ENCODE assay signal across 15 mouse cellular contexts in the genomic region with DNA sequence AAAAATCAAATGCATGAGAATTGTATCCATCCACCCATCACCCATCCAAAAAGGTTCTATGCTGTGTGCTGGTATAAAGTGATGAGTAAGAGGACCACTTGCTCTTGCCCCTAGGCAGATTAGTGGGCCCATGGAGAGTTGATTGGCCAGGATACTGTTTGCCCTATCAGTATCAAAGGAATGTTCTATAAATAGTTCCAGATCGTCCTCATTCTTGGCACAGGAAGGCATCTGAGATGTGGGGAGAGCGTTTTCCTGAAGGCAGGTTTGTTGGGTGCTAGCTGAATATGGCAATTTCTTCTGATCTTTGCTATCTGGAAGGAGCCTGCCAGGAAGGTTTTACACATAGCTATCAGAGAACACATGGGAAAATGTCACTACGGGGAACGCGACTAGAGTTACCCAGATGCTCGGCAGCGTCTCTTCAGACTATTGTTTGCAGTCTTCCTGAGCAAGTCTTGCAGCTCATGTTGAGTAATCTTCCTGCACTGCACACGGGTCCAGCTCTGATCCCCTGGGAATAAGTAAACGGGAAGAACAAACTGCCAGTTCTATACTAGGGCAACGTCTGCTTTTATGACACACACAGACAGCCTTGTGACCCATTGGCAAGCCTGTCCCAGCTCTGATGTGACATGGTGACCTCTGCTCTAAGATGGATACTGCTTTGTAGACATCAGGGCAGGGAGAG. TPM values are rescaled to one million over a fixed set of nuclear protein-coding genes. Genes with fewer than 3 reads are reported as not detected.
DNase-seq lines count a peak whose midpoint lies in the region; ATAC-seq lines count a peak whose summit lies in the region.
"Had no signal": no experiment of that assay in that cellular context is flagged by ENCODE, and none has a peak within 500 bp of the region (broad histone marks: within the 10 kb centered on the region; RNA-seq: fewer than 3 reads in every experiment).

No protein-coding gene starts in this region.

- H3K9ac ChIP-seq in kidney, embryonic 15.5 days = no peak overlapping the region
- H3K9ac ChIP-seq: stomach, embryonic 15.5 days had no signal

- H3K4me3 ChIP-seq in kidney, embryonic 15.5 days (replicated peaks) = no peak overlapping the region
- H3K4me3 ChIP-seq: left cerebral cortex, adult 2 months; stomach, embryonic 15.5 days had no signal

- peaks cover 18% of the 10 kb centered on the region; the same call in 1 of the 2 replicates for H3K27me3 ChIP-seq in kidney, embryonic 15.5 days
- H3K27me3 ChIP-seq: stomach, embryonic 15.5 days had no signal

- no peak overlapping the region for H3K27ac ChIP-seq in kidney, embryonic 15.5 days
- H3K27ac ChIP-seq: left cerebral cortex, adult 2 months; stomach, embryonic 15.5 days had no signal

- no peaks in the 10 kb centered on the region for H3K36me3 ChIP-seq in kidney, embryonic 15.5 days

- 51% methylated on average over 10 of the region's 10 CpGs for WGBS in kidney, embryonic 15.5 days

- no peak for ATAC-seq in kidney, embryonic 15.5 days (replicated peaks; ENCODE audit: low FRiP score)
- ATAC-seq in CD4-positive, CD25-positive, alpha-beta regulatory T cell, adult 4 months = no peak
- ATAC-seq: intestine, embryonic 16.5 days had no signal

- DNase-seq in embryo, embryonic 9.5 days (ENCODE audit: extremely low spot score) = peak; percentile 36
- no peak for DNase-seq in embryo, embryonic 10.5 days (ENCODE audit: low spot score)
- DNase-seq in kidney, adult 18-20 months = peak; percentile 37
- DNase-seq in adipocyte (ENCODE audit: low spot score) = peak; percentile 84
- DNase-seq in kidney, adult 9 months = peak; percentile 56
- DNase-seq in cerebellum, adult 11 months = no peak
- DNase-seq: cerebellum, adult 2 months; lung, postnatal 10 days; thymus, postnatal 14 days had no signal

- H3K4me2 ChIP-seq in kidney, embryonic 15.5 days = no peak overlapping the region
- H3K4me2 ChIP-seq: midbrain, embryonic 11.5 days; stomach, embryonic 15.5 days had no signal

- peaks cover 36% of the 10 kb centered on the region for H3K4me1 ChIP-seq in kidney, embryonic 15.5 days

- no peaks in the 10 kb centered on the region for H3K9me3 ChIP-seq in kidney, embryonic 15.5 days (replicated peaks)
- H3K9me3 ChIP-seq: stomach, embryonic 15.5 days had no signal

RNA-seq across cellular contexts. Expression of gene Nrp2, which starts 44.5 kb away (rescaled TPM):
- polyA plus RNA-seq in kidney, embryonic 15.5 days (2015; fragmentation: Nextera tagmentation; extraction: Ambion mirVana) = 11.7 and 12.2 TPM in 2 replicates
- polyA plus RNA-seq in CD4-positive, CD25-positive, alpha-beta regulatory T cell, adult 4 months (2017; shearing (Covaris generic)) = under 1 TPM; 0.38 to 0.61 TPM

Comparison
In these comparisons a context has a peak if more than half of its experiments do, and no peak if none do; other contexts are left out.
1. DNase-seq: peak in embryo, embryonic 9.5 days (single experiment), kidney, adult 18-20 months (single experiment), adipocyte (single experiment) and kidney, adult 9 months (single experiment); none in embryo, embryonic 10.5 days (single experiment) and cerebellum, adult 11 months (single experiment).